Mouse (Mus musculus) kidney, embryonic 15.5 days (tissue): ENCODE measurements around the gene Pnma1. TPM values are rescaled to one million over a fixed set of nuclear protein-coding genes. Genes with fewer than 3 reads are reported as not detected.

ENCODE experiments used
- ATAC-seq: fragments of 200-750 bp; cut with Nextera tagmentation; replicated peaks from 2 replicates; pipeline ENCODE4 v1.8.0; 2017; ENCODE audit warnings: moderate TSS enrichment; ENCODE audit not compliant: low FRiP score
- H3K27ac ChIP-seq: fragments of 300-500 bp; sonication (generic); 2 replicates; pipeline ENCODE4 v1.5.1; 2015; ENCODE audit warnings: mild to moderate bottlenecking, inconsistent platforms
- H3K27me3 ChIP-seq: fragments of 300-500 bp; sonication (generic); 2 replicates; pipeline ENCODE4 v1.6.1; 2015; ENCODE audit warnings: inconsistent platforms
- H3K36me3 ChIP-seq: fragments of 300-500 bp; sonication (generic); 2 replicates; pipeline ENCODE4 v1.6.1; 2015; ENCODE audit warnings: inconsistent platforms
- H3K4me1 ChIP-seq: fragments of 300-500 bp; sonication (generic); 2 replicates; pipeline ENCODE4 v1.6.1; 2015; ENCODE audit warnings: inconsistent platforms
- H3K4me2 ChIP-seq: fragments of 300-500 bp; sonication (generic); 2 replicates; pipeline ENCODE4 v1.6.1; 2015; ENCODE audit warnings: moderate library complexity, mild to moderate bottlenecking, inconsistent platforms
- H3K4me3 ChIP-seq: fragments of 300-500 bp; sonication (generic); replicated peaks from 2 replicates; pipeline ENCODE4 v1.5.1; 2015; ENCODE audit warnings: mild to moderate bottlenecking, inconsistent platforms
- H3K9ac ChIP-seq: fragments of 300-500 bp; sonication (generic); 2 replicates; pipeline ENCODE4 v1.6.1; 2015; ENCODE audit warnings: mild to moderate bottlenecking, inconsistent platforms
- H3K9me3 ChIP-seq: fragments of 300-500 bp; sonication (generic); replicated peaks from 2 replicates; pipeline ENCODE4 v1.6.1; 2016; ENCODE audit warnings: inconsistent platforms
- WGBS: fragments of 180-500 bp; shearing (Covaris S2); methylation state at CpG from one replicate; pipeline ENCODE4 v1.1.7; 2015; ENCODE audit warnings: mixed read lengths; 5-methylcytosine and 5-hydroxymethylcytosine counted together
- polyA plus RNA-seq: library from polyadenylated mRNA; unstranded; fragments of >200 nt; fragmentation: Nextera tagmentation; extraction: Ambion mirVana; gene quantifications from 2 replicates; pipeline ENCODE4 v1.2.1, GENCODE M21; 2015

The Pnma1 gene
- polyA plus RNA-seq, 1 experiment from 2014 or later = 1.00 TPM

- 75% methylated on average over 14 of the region's 14 CpGs for WGBS
- Histone ChIP-seq H3K36me3 (peaks cover 62% of the 10 kb centered on the region), H3K9ac (no peak overlapping the region), H3K4me1 (0 out of 2 replicates have a peak, but pooled peaks cover 5% of the 10 kb centered on the region), H3K27me3 (no peaks in the 10 kb centered on the region), H3K4me2 (no peak overlapping the region), H3K27ac (no peak overlapping the region), H3K4me3 (no peak overlapping the region), H3K9me3 (no peaks in the 10 kb centered on the region)
- peak; percentile 30 for ATAC-seq
Measured at GRCm38 (mm10) chr12:84161616-84162433, 13.5 kb upstream of the Pnma1 start.

- H3K27me3 ChIP-seq = no peaks in the 10 kb centered on the region
- peaks cover 69% of the 10 kb centered on the region for H3K36me3 ChIP-seq
- H3K9ac ChIP-seq = no peak overlapping the region
- H3K4me3 ChIP-seq = no peak overlapping the region
- 58% methylated on average over 8 of the region's 8 CpGs for WGBS
- H3K9me3 ChIP-seq = no peaks in the 10 kb centered on the region
- no peak overlapping the region for H3K4me2 ChIP-seq
- peak; percentile 41; the same call in 1 of the 2 replicates for ATAC-seq
- H3K4me1 ChIP-seq = 0 out of 2 replicates have a peak, but pooled peaks cover 5% of the 10 kb centered on the region
- no peak overlapping the region for H3K27ac ChIP-seq
Measured at GRCm38 (mm10) chr12:84161116-84161515, 12.8 kb upstream of the Pnma1 start.

DNA sequence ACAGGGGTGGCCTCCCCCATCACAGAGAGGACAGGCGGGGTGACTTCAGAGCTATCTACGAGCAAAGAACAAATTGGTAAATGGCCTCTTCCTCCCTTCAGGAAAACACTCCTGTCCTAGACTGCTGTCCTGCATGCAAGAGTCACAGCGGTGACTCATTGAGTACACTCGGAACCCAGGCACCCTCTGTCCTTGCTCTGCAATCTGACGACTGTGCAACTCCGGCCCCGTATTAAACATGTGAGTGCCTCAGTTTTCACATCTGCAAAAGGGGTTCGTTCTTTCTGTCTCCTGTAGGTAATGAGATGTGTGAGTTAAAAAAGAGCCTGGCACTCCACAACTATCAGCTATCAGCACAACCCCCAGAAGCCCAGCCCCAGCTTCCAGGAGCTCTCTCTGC is 12.2 kb upstream of the Pnma1 start:
- no peak overlapping the region for H3K4me2 ChIP-seq
- WGBS = 95% methylated on average over 8 of the region's 8 CpGs
- no peak overlapping the region for H3K9ac ChIP-seq
- H3K27ac ChIP-seq = no peak overlapping the region
- H3K4me3 ChIP-seq = no peak overlapping the region
- H3K27me3 ChIP-seq = no peaks in the 10 kb centered on the region
- no peaks in the 10 kb centered on the region for H3K9me3 ChIP-seq
- no peak for ATAC-seq
- H3K4me1 ChIP-seq = 0 out of 2 replicates have a peak, but pooled peaks cover 5% of the 10 kb centered on the region
- H3K36me3 ChIP-seq = peaks cover 75% of the 10 kb centered on the region

- WGBS = 89% methylated on average over 14 of the region's 14 CpGs
Measured at GRCm38 (mm10) chr12:84158156-84158555, 9.9 kb upstream of the Pnma1 start.

GRCm38 (mm10) chr12:84156210-84156609 is 7.9 kb upstream of the Pnma1 start:
- WGBS = 93% methylated on average over 18 of the region's 18 CpGs
- H3K27me3 ChIP-seq = no peaks in the 10 kb centered on the region
- H3K4me3 ChIP-seq = no peak overlapping the region
- H3K27ac ChIP-seq = no peak overlapping the region
- H3K9me3 ChIP-seq = no peaks in the 10 kb centered on the region
- H3K36me3 ChIP-seq = peaks cover 92% of the 10 kb centered on the region
- no peak overlapping the region for H3K9ac ChIP-seq
- peaks cover 8% of the 10 kb centered on the region; the same call in 1 of the 2 replicates for H3K4me1 ChIP-seq
- no peak overlapping the region for H3K4me2 ChIP-seq
- no peak for ATAC-seq

More at GRCm38 (mm10) chr12:84158156-84158555, 9.9 kb upstream of the Pnma1 start:
- H3K27ac ChIP-seq = no peak overlapping the region
- H3K9me3 ChIP-seq = no peaks in the 10 kb centered on the region
- H3K4me1 ChIP-seq = 0 out of 2 replicates have a peak, but pooled peaks cover 5% of the 10 kb centered on the region
- no peak overlapping the region for H3K4me3 ChIP-seq
- no peak overlapping the region for H3K9ac ChIP-seq
- no peaks in the 10 kb centered on the region for H3K27me3 ChIP-seq
- no peak overlapping the region for H3K4me2 ChIP-seq
- peaks cover 83% of the 10 kb centered on the region for H3K36me3 ChIP-seq
- no peak for ATAC-seq

GRCm38 (mm10) chr12:84155523-84155871 is 7.2 kb upstream of the Pnma1 start:
- Histone ChIP-seq H3K4me1 (peaks cover 10% of the 10 kb centered on the region; the same call in 1 of the 2 replicates), H3K4me3 (no peak overlapping the region), H3K9ac (no peak overlapping the region), H3K36me3 (peaks cover 92% of the 10 kb centered on the region), H3K4me2 (no peak overlapping the region), H3K27ac (no peak overlapping the region), H3K9me3 (no peaks in the 10 kb centered on the region), H3K27me3 (no peaks in the 10 kb centered on the region)
- ATAC-seq = no peak
- WGBS = 68% methylated on average over 2 of the region's 2 CpGs

- no peaks in the 10 kb centered on the region for H3K9me3 ChIP-seq
Measured at GRCm38 (mm10) chr12:84154786-84155522, 6.7 kb upstream of the Pnma1 start.

GRCm38 (mm10) chr12:84153414-84153813 is 5.1 kb upstream of the Pnma1 start:
- no peak overlapping the region for H3K4me3 ChIP-seq
- ATAC-seq = no peak
- H3K27ac ChIP-seq = no peak overlapping the region
- H3K4me1 ChIP-seq = peaks cover 15% of the 10 kb centered on the region
- H3K27me3 ChIP-seq = no peaks in the 10 kb centered on the region
- H3K4me2 ChIP-seq = no peak overlapping the region
- WGBS = 71% methylated on average over 6 of the region's 6 CpGs
- no peaks in the 10 kb centered on the region for H3K9me3 ChIP-seq
- peaks cover 79% of the 10 kb centered on the region for H3K36me3 ChIP-seq
- H3K9ac ChIP-seq = no peak overlapping the region

More at GRCm38 (mm10) chr12:84154786-84155522, 6.7 kb upstream of the Pnma1 start:
- Histone ChIP-seq H3K4me1 (peaks cover 10% of the 10 kb centered on the region; the same call in 1 of the 2 replicates), H3K36me3 (peaks cover 92% of the 10 kb centered on the region), H3K27ac (no peak overlapping the region), H3K9ac (no peak overlapping the region), H3K4me3 (no peak overlapping the region), H3K4me2 (no peak overlapping the region), H3K27me3 (no peaks in the 10 kb centered on the region)
- WGBS = 49% methylated on average over 11 of the region's 11 CpGs
- ATAC-seq = no peak

GRCm38 (mm10) chr12:84152352-84153190 is 4.3 kb upstream of the Pnma1 start:
- Histone ChIP-seq H3K27me3 (no peaks in the 10 kb centered on the region), H3K4me1 (peaks cover 24% of the 10 kb centered on the region), H3K27ac (no peak overlapping the region), H3K9me3 (no peaks in the 10 kb centered on the region), H3K4me2 (no peak overlapping the region), H3K9ac (no peak overlapping the region), H3K4me3 (no peak overlapping the region), H3K36me3 (peaks cover 70% of the 10 kb centered on the region)
- no peak for ATAC-seq
- WGBS = 51% methylated on average over 32 of the region's 32 CpGs

DNA sequence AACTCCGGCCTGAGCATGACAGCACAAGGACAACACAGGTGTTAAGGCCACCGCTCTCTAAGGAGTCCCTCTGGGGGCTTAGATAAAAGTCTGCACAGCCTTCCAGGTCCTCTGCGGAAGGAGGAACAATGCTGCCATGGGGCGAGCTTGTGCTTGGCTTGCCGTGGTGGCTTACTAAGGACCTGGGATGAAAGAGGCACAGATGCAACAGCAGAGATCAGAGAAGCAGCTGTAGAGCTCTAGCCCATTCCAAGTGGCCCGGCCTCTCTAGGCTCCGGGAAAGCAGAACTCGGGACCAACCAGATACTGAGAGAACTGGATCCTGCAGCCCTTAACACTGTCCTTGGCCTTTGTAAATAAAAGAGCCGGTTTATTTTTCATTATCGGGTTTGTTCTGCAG is 3.6 kb upstream of the Pnma1 start:
- Histone ChIP-seq H3K9me3 (no peaks in the 10 kb centered on the region), H3K4me2 (no peak overlapping the region), H3K36me3 (peaks cover 69% of the 10 kb centered on the region), H3K27ac (no peak overlapping the region), H3K4me3 (no peak overlapping the region), H3K4me1 (peaks cover 24% of the 10 kb centered on the region), H3K9ac (no peak overlapping the region), H3K27me3 (no peaks in the 10 kb centered on the region)
- 87% methylated on average over 10 of the region's 10 CpGs for WGBS
- ATAC-seq = no peak

DNA sequence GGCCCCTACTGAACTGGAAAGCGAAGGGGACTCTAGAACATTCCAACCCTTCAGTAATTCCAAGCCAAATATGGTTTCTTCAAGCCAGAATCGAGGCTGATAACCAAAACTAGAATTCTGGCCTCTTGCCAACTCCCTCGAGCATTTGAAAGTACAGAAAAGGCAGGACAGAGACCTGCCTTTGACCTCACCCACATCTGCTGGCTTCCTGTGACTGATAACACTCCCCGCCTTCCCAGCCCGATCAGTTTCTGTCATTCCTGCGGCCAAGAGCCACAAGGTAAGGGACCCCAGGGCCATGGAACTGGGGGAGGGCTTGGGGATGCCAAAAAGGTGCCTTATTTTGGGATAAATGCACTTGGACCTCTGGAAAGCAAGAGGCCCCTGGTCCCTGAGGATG is 2.7 kb upstream of the Pnma1 start:
- Histone ChIP-seq H3K9me3 (no peaks in the 10 kb centered on the region), H3K27ac (no peak overlapping the region), H3K4me2 (no peak overlapping the region), H3K4me1 (peaks cover 24% of the 10 kb centered on the region), H3K9ac (no peak overlapping the region), H3K36me3 (peaks cover 63% of the 10 kb centered on the region), H3K4me3 (no peak overlapping the region), H3K27me3 (no peaks in the 10 kb centered on the region)
- 49% methylated on average over 6 of the region's 6 CpGs for WGBS
- no peak for ATAC-seq
